Mouse (Mus musculus): ENCODE results near the gene Rtl1.

Gene Rtl1

GRCm38 (mm10) chr12:109600230-109600629 lies at the start of gene Rtl1:
Rtl1 (minus strand) TSS chr12:109600330.
- no peak for DNase-seq (ENCODE audit: low spot score)

- no peak for DNase-seq (ENCODE audit: low spot score)
Measured at GRCm38 (mm10) chr12:109640560-109641167, 40.5 kb upstream of the Rtl1 start.

GRCm38 (mm10) chr12:109632035-109632434 lies 31.9 kb upstream of the Rtl1 start:
- DNase-seq (ENCODE audit: low spot score): no peak

GRCm38 (mm10) chr12:109628887-109629286 lies 28.8 kb upstream of the Rtl1 start:
- no peak for DNase-seq (ENCODE audit: low spot score)

GRCm38 (mm10) chr12:109626910-109627309 lies 26.8 kb upstream of the Rtl1 start:
- no peak for DNase-seq (ENCODE audit: low spot score)

- DNase-seq (ENCODE audit: low spot score): no peak
Measured at GRCm38 (mm10) chr12:109620196-109620595, 20.1 kb upstream of the Rtl1 start.

GRCm38 (mm10) chr12:109617993-109618392 lies 17.9 kb upstream of the Rtl1 start:
- DNase-seq (ENCODE audit: low spot score): no peak

GRCm38 (mm10) chr12:109617126-109617525 lies 17.0 kb upstream of the Rtl1 start:
- no peak for DNase-seq (ENCODE audit: low spot score)

GRCm38 (mm10) chr12:109615371-109615770 lies 15.2 kb upstream of the Rtl1 start:
- DNase-seq (ENCODE audit: low spot score): no peak

- DNase-seq (ENCODE audit: low spot score): no peak
Measured at GRCm38 (mm10) chr12:109614416-109614815, 14.3 kb upstream of the Rtl1 start.

GRCm38 (mm10) chr12:109612392-109613385 lies 12.6 kb upstream of the Rtl1 start:
- no peak for DNase-seq (ENCODE audit: low spot score)

GRCm38 (mm10) chr12:109608576-109609440 lies 8.7 kb upstream of the Rtl1 start:
- no peak for DNase-seq (ENCODE audit: low spot score)

GRCm38 (mm10) chr12:109607953-109608352 lies 7.8 kb upstream of the Rtl1 start:
- no peak for DNase-seq (ENCODE audit: low spot score)

GRCm38 (mm10) chr12:109607191-109607590 lies 7.1 kb upstream of the Rtl1 start:
- DNase-seq (ENCODE audit: low spot score): no peak

- DNase-seq (ENCODE audit: low spot score): no peak
Measured at GRCm38 (mm10) chr12:109604982-109605721, 5.0 kb upstream of the Rtl1 start.

GRCm38 (mm10) chr12:109598551-109599250 lies 1.4 kb downstream of the Rtl1 start:
- no peak for DNase-seq (ENCODE audit: low spot score)

- DNase-seq (ENCODE audit: low spot score): no peak
Measured at GRCm38 (mm10) chr12:109596726-109597125, 3.4 kb downstream of the Rtl1 start.

- no peak for DNase-seq (ENCODE audit: low spot score)
Measured at GRCm38 (mm10) chr12:109596232-109596631, 3.9 kb downstream of the Rtl1 start.

- DNase-seq (ENCODE audit: low spot score): peak; percentile 42
Measured at GRCm38 (mm10) chr12:109595753-109596152, 4.4 kb downstream of the Rtl1 start.

- no peak for DNase-seq (ENCODE audit: low spot score)
Measured at GRCm38 (mm10) chr12:109594961-109595360, 5.2 kb downstream of the Rtl1 start.

- DNase-seq (ENCODE audit: low spot score): no peak
Measured at GRCm38 (mm10) chr12:109582185-109582584, 17.9 kb downstream of the Rtl1 start.
